Mouse (Mus musculus) testis, adult 2 months (tissue): ENCODE measurements around the gene Hist1h4h.

ENCODE experiments used
- CTCF ChIP-seq: fragments of 200-500 bp; IDR thresholded peaks from 2 replicates; pipeline ENCODE4 v1.5.1; 2012; ENCODE audit warnings: low read depth, mild to moderate bottlenecking, inconsistent platforms, low read length, moderate library complexity; ENCODE audit not compliant: control insufficient read depth, insufficient read depth, insufficient replicate concordance
- POLR2A ChIP-seq: fragments of 200-500 bp; IDR thresholded peaks from 2 replicates; pipeline ENCODE4 v1.6.1; 2012; ENCODE audit warnings: low read depth, mild to moderate bottlenecking, inconsistent platforms, low read length, moderate library complexity; ENCODE audit not compliant: control insufficient read depth

GRCm38 (mm10) chr13:23576906-23577639 lies 46.2 kb downstream of the Hist1h4h start:
- TF ChIP-seq CTCF (no peak), POLR2A (no peak)
